Mouse (Mus musculus) embryonic fibroblast, embryonic 13.5 days (primary cell): Measurements from ENCODE around the gene Crisp2. TPM values are rescaled to one million over a fixed set of nuclear protein-coding genes. Genes with fewer than 3 reads are reported as not detected.

Experiments
- H3K27ac ChIP-seq: 2 replicates; pipeline ENCODE4 v1.5.1; 2012; ENCODE audit warnings: low read length, control low read depth, inconsistent platforms; ENCODE audit not compliant: insufficient read depth
- H3K4me1 ChIP-seq: 2 replicates; pipeline ENCODE4 v1.6.1; 2011; ENCODE audit warnings: low read length; ENCODE audit not compliant: control insufficient read depth, insufficient read depth
- H3K4me3 ChIP-seq: 2 replicates; pipeline ENCODE4 v1.5.1; 2011; ENCODE audit warnings: mild to moderate bottlenecking, control low read depth, low read length; ENCODE audit not compliant: insufficient read depth
- CTCF ChIP-seq: IDR thresholded peaks from 2 replicates; pipeline ENCODE4 v1.5.1; 2011; ENCODE audit warnings: mild to moderate bottlenecking, control low read depth, low read length, moderate library complexity, borderline replicate concordance; ENCODE audit not compliant: insufficient read depth
- POLR2A ChIP-seq: IDR thresholded peaks from 2 replicates; pipeline ENCODE4 v1.6.1; 2011; ENCODE audit warnings: low read depth, mild to moderate bottlenecking, control low read depth, low read length, moderate library complexity
- polyA plus RNA-seq: library from polyadenylated mRNA; stranded (reverse); fragments of >200 nt; gene quantifications from 2 replicates; pipeline ENCODE4 v1.2.4, GENCODE M21; 2011; ENCODE audit warnings: low read depth; ENCODE audit not compliant: missing spikeins, insufficient read length

The Crisp2 gene
- polyA plus RNA-seq: 0.40 TPM in 1 of 2 replicates, not detected in the other

DNA sequence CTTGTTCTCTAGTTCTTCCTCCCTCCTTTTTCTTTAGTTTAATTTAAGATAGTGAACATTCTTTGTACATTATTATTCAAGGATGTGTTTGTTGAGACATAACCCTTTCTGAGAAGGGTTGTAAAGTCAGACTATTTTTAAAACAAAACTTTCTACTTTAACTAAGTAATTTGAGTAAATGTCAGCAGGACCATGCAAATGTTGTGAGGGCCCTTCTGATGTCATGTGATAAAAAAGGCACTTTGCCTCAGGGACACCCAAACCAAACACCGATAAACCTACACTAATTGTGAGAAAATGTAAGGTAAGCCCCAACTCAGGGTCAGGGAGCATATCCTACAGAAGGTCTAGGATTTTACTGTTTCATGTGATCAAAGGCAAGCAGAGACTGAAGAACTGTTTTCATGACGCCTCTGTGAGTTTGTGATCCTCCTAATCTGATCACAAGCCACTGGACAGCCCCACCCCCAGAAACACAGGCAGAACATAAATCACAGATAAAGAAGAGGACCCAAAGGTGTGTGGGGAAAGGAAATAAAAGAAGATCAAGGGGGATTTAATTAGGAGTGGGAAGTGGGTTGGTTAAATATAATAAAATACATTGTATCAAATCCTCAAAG lies at the start of gene Crisp2:
Crisp2 (minus strand) TSS at position 51 of the 620 bp plus-strand sequence.
- no peaks in the 10 kb centered on the region for H3K4me1 ChIP-seq
- H3K4me3 ChIP-seq: no peak within 1 kb of the TSS
- no peak for TF ChIP-seq POLR2A
- no peak for TF ChIP-seq CTCF
- peak within 1 kb of the TSS; percentile 62; the same call in 1 of the 2 replicates for H3K27ac ChIP-seq

DNA sequence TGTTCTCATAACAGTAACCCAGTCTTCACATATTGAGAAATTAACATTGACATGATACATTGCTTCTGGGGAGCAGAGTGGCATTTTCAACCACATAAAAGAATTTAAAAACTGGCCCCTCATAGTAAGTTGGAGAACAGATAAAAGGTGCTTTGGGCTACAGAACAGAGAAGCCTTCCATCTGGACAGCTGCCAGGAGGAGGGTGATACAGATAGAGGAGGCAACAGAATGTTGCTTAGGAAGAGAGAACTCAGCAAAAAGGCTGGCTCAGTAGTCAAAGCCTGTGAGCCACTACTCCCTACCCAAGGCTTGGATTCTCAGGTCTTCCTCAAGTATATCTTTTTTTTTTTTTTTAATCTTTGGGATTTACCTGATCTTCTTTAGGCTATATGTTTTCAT lies 48.3 kb upstream of the Crisp2 start:
- TF ChIP-seq POLR2A (no peak), CTCF (no peak)

DNA sequence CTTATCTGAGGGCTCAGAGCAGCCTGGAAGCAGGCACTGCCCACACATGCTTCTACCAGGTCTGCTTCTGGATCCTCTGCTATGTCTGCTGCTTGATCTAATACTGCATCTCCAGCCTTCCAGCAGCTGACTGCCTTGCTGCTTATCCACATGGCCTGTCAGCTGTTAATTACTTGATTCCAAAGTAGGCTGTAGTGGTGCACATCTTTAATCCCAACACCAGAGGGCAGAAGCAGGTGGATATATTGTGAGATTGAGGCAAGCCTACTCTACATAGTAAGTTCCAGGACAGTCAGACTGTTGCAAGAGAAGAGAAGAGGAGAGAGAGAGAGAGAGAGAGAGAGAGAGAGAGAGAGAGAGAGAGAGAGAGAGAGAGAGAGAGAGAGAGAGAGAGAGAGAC lies 30.5 kb upstream of the Crisp2 start:
- Histone ChIP-seq H3K27ac (no peak overlapping the region), H3K4me1 (no peaks in the 10 kb centered on the region), H3K4me3 (no peak overlapping the region)
- no peak for TF ChIP-seq CTCF
- no peak for TF ChIP-seq POLR2A

More for the DNA sequence above, 48.3 kb upstream of the Crisp2 start:
- no peak overlapping the region for H3K27ac ChIP-seq
- no peak overlapping the region for H3K4me3 ChIP-seq
- no peaks in the 10 kb centered on the region for H3K4me1 ChIP-seq

DNA sequence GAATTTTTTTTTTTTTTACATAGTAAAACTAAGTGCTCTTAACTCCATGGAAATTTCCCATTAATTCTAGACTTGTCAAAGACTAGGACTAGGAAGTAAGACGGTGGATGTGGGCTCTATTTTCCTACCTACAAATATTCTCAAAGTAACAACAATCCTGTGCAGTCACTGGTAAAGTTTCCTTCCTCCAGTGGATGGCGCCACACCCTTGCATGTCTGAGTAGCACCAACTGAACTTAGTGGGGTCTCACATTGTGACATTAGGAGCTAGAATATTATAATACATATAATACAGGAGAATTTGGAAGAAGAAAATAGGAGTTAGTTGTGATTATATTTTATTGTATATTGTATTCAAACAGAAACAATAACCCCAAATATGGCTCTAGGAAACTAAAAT lies 25.1 kb upstream of the Crisp2 start:
- Histone ChIP-seq H3K4me3 (no peak overlapping the region), H3K27ac (no peak overlapping the region), H3K4me1 (no peaks in the 10 kb centered on the region)
- TF ChIP-seq POLR2A (no peak), CTCF (peak; percentile 27; the same call in 1 of the 2 replicates)

DNA sequence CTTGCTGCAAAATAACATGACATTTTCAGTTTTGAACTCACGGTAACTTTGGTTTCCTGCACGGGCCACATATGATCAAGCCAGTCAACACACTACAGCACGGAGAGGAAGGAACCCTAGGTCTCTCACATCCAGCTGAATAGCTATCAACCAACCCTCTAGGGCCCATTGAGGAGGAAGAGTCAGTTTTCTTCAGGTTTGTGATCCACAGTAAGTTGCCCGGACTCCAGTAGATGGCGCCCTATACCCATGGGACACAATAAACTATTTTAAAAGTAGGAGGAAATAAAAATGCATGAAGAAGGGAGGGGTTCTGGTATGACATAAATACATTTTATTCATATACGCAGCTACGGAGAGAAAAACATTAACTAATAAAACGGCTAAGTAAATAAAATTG lies 17.7 kb upstream of the Crisp2 start:
- no peaks in the 10 kb centered on the region for H3K4me1 ChIP-seq
- H3K4me3 ChIP-seq: no peak overlapping the region
- no peak for TF ChIP-seq POLR2A
- TF ChIP-seq CTCF: no peak
- no peak overlapping the region for H3K27ac ChIP-seq

DNA sequence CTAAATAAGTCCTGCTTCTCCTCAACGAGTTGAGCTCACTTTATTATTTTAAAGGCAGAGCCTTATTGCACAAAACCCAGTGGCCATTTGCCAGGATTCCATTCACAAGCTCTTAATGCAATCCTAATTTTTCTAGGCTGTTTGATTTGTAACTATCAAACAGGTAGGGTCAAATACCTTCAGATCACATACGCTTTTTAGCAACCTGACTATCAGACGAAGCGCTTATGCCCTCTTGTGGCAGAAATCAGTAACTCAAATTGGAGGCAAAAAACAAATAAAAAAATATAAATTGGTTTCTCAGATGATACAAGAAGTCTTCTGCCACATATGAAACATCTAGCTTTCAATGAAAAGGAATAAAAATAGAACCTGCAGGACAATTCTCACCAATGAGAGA lies 17.0 kb upstream of the Crisp2 start:
- Histone ChIP-seq H3K4me1 (no peaks in the 10 kb centered on the region), H3K27ac (no peak overlapping the region), H3K4me3 (no peak overlapping the region)
- TF ChIP-seq POLR2A (no peak), CTCF (no peak)

DNA sequence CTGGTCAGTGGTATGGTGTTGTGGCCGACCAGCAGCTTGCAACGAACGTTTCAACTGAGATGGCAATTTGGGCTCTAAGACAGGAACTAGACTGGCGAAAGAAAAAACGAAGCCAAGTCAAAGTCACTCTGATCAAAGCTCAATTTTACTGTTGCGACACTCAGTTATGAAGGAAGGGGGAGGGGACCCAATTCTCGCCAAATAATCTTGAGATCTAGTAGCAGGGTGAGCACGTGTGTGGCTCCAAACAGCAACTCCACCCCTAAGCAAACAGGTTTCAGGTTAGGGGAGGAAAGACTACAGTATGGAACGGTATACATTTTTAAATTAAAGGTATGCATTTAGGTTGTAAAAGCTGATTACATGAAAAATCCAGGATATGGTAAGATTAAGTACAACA lies 14.7 kb upstream of the Crisp2 start:
- H3K27ac ChIP-seq: no peak overlapping the region
- TF ChIP-seq CTCF (no peak), POLR2A (no peak)
- no peak overlapping the region for H3K4me3 ChIP-seq
- H3K4me1 ChIP-seq: no peaks in the 10 kb centered on the region

DNA sequence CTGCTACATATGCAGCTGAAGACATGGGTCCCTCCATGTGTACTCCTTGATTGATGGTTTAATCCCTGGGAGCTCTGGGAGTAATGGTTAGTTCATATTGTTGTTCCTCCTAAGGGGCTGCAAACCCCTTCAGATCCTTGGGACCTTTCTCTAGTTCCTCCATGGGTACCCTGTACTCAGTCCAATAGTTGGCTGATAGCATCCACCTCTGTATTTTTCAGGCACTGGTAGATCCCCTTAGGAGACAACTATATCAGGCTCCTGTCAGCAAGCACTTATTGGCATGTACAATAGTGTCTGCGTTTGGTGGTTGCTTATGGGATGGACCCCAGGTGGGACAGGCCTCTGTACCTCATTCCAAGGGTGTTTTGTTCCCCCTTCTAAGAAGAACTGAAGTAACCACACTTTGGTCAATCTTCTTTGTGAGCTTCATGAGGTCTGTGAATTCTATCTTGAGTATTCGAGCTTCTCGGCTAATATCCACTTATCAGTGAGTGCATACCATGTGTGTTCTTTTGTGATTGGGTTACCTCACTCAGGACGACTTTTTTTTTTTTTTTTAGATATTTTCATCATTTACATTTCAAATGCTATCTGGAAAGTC lies 10.6 kb upstream of the Crisp2 start:
- Histone ChIP-seq H3K4me3 (no peak overlapping the region), H3K4me1 (no peaks in the 10 kb centered on the region), H3K27ac (no peak overlapping the region)
- no peak for TF ChIP-seq POLR2A
- no peak for TF ChIP-seq CTCF

DNA sequence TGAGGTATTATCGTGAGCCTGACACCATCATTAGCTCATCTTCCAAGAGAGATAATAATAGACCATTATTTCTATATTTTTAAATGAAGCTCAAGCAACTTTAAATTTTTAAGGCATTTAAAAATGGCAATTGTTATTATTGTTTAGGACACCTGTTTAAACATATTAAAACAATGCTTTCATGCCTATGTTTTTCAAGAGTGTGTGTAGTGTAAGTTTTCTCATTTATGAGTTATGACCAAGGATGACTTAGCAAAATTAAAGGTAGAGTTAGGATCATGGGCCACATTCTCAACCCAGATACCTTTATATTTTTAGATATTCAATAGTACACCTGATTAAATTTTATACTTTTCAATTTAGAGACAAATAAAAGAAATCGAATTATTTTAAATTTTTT lies 5.5 kb upstream of the Crisp2 start:
- no peak overlapping the region for H3K4me3 ChIP-seq
- TF ChIP-seq CTCF: no peak
- TF ChIP-seq POLR2A: no peak
- no peak overlapping the region for H3K27ac ChIP-seq
- H3K4me1 ChIP-seq: no peaks in the 10 kb centered on the region

DNA sequence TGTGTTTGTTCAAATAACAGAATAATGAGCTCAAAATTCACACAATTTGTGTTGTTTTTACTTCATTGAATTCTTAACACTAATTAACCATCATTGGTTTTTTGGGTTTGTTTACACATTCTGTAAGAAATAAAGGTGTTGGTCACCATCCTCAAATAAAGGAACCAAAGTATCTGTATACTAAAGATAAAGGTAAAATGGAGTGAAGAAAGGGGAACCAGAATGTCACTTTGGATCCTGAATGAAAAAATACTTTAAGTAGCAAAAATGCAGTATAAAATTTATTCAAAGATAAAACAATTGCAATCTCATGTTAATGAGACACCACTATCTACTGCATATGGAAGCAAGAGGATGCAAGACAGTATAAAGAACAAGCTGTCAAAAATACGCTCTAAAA lies 4.8 kb upstream of the Crisp2 start:
- H3K4me3 ChIP-seq: no peak overlapping the region
- H3K4me1 ChIP-seq: no peaks in the 10 kb centered on the region
- H3K27ac ChIP-seq: no peak overlapping the region
- TF ChIP-seq CTCF: no peak
